Comparison of ENCODE assay signal across 25 mouse cellular contexts in genomic region chr11:99581051-99581450, GRCm38 (mm10). TPM values are rescaled to one million over a fixed set of nuclear protein-coding genes. Genes with fewer than 3 reads are reported as not detected.
DNase-seq lines count a peak whose midpoint lies in the region.
"Had no signal": no experiment of that assay in that cellular context is flagged by ENCODE, and none has a peak within 500 bp of the region (broad histone marks: within the 10 kb centered on the region; RNA-seq: fewer than 3 reads in every experiment).

No protein-coding gene starts in this region.

- DNase-seq in 3T3-L1 (ENCODE audit: low read depth, low spot score) = peak; percentile 71
- peak; percentile 46 for DNase-seq in Muller cell, postnatal 12 days (ENCODE audit: inconsistent ontology term)
- DNase-seq in fibroblast of lung, adult 2 months (ENCODE audit: low read depth) = peak; percentile 44
- no peak for DNase-seq in kidney, postnatal 36 days
- DNase-seq in embryo, embryonic 11 days = no peak
- DNase-seq in layer of hippocampus, adult 18-20 months (ENCODE audit: low spot score in 2 of 2) = no peak
- DNase-seq: adrenal gland, postnatal 10 days; adrenal gland, postnatal 36 days; B cell, adult 2 months; cerebellum, adult 11 months; cerebellum, adult 2 months; cerebellum, adult 9-11 months; cerebellum, postnatal 25 days; gastrocnemius, postnatal 10 days; gastrocnemius, postnatal 36 days; heart, postnatal 10 days; heart, postnatal 36 days; kidney, adult 18-20 months had no signal

RNA-seq across cellular contexts. Expression of gene Krtap1-5, which starts 0.2 kb away (rescaled TPM):
- not detected for total RNA-seq in layer of hippocampus, adult 18-20 months (2021)
- total RNA-seq: adrenal gland, adult 18-20 months; adrenal gland, postnatal 10 days; adrenal gland, postnatal 36 days; common myeloid progenitor, adult 5-6 weeks; gastrocnemius, adult 18-20 months; gastrocnemius, postnatal 10 days; gastrocnemius, postnatal 36 days; granulocyte monocyte progenitor cell, adult 5-6 weeks; heart, adult 8-10 months; heart, postnatal 10 days; heart, postnatal 36 days; hindbrain, postnatal 0 days; MEL had no signal

RNA-seq across cellular contexts. Expression of gene Krtap1-4, which starts 2.4 kb away (rescaled TPM):
- not detected for total RNA-seq in layer of hippocampus, adult 18-20 months (2021)
- total RNA-seq: adrenal gland, adult 18-20 months; adrenal gland, postnatal 10 days; adrenal gland, postnatal 36 days; common myeloid progenitor, adult 5-6 weeks; gastrocnemius, adult 18-20 months; gastrocnemius, postnatal 10 days; gastrocnemius, postnatal 36 days; granulocyte monocyte progenitor cell, adult 5-6 weeks; heart, adult 8-10 months; heart, postnatal 10 days; heart, postnatal 36 days; hindbrain, postnatal 0 days; MEL had no signal

RNA-seq across cellular contexts. Expression of gene Krtap1-3, which starts 10.1 kb away (rescaled TPM):
- total RNA-seq in layer of hippocampus, adult 18-20 months (2021) = not detected
- total RNA-seq: adrenal gland, adult 18-20 months; adrenal gland, postnatal 10 days; adrenal gland, postnatal 36 days; common myeloid progenitor, adult 5-6 weeks; gastrocnemius, adult 18-20 months; gastrocnemius, postnatal 10 days; gastrocnemius, postnatal 36 days; granulocyte monocyte progenitor cell, adult 5-6 weeks; heart, adult 8-10 months; heart, postnatal 10 days; heart, postnatal 36 days; hindbrain, postnatal 0 days; MEL had no signal

RNA-seq across cellular contexts. Expression of gene Krtap3-1, which starts 14.6 kb away (rescaled TPM):
- not detected for total RNA-seq in layer of hippocampus, adult 18-20 months (2021)
- total RNA-seq: adrenal gland, adult 18-20 months; adrenal gland, postnatal 10 days; adrenal gland, postnatal 36 days; common myeloid progenitor, adult 5-6 weeks; gastrocnemius, adult 18-20 months; gastrocnemius, postnatal 10 days; gastrocnemius, postnatal 36 days; granulocyte monocyte progenitor cell, adult 5-6 weeks; heart, adult 8-10 months; heart, postnatal 10 days; heart, postnatal 36 days; hindbrain, postnatal 0 days; MEL had no signal

RNA-seq across cellular contexts. Expression of gene Krtap9-3, which starts 16.9 kb away (rescaled TPM):
- total RNA-seq in layer of hippocampus, adult 18-20 months (2021) = not detected
- total RNA-seq: adrenal gland, adult 18-20 months; adrenal gland, postnatal 10 days; adrenal gland, postnatal 36 days; common myeloid progenitor, adult 5-6 weeks; gastrocnemius, adult 18-20 months; gastrocnemius, postnatal 10 days; gastrocnemius, postnatal 36 days; granulocyte monocyte progenitor cell, adult 5-6 weeks; heart, adult 8-10 months; heart, postnatal 10 days; heart, postnatal 36 days; hindbrain, postnatal 0 days; MEL had no signal

Comparison
In these comparisons a context has a peak if more than half of its experiments do, and no peak if none do; other contexts are left out.
1. DNase-seq: peak in 3T3-L1 (single experiment), Muller cell, postnatal 12 days (single experiment) and fibroblast of lung, adult 2 months (single experiment); none in kidney, postnatal 36 days (0 of 2), embryo, embryonic 11 days (single experiment) and layer of hippocampus, adult 18-20 months (0 of 2).